Mouse (Mus musculus) limb, embryonic 10.5 days (tissue): ENCODE measurements around the gene Nemp1. TPM values are rescaled to one million over a fixed set of nuclear protein-coding genes. Genes with fewer than 3 reads are reported as not detected.

ENCODE experiments used
- DNase-seq: peaks from one replicate; pipeline ENCODE4 v3.0.0-alpha.2; 2017; ENCODE audit warnings: low spot score
- H3K27ac ChIP-seq: fragments of 300-500 bp; sonication (generic); 2 replicates; pipeline ENCODE4 v1.5.1; 2016; ENCODE audit warnings: mild to moderate bottlenecking
- H3K27me3 ChIP-seq: fragments of 300-500 bp; sonication (generic); 2 replicates; pipeline ENCODE4 v1.6.1; 2016; ENCODE audit warnings: low read depth, mild to moderate bottlenecking; ENCODE audit not compliant: poor library complexity, severe bottlenecking
- H3K36me3 ChIP-seq: fragments of 300-500 bp; sonication (generic); 2 replicates; pipeline ENCODE4 v1.6.1; 2016; ENCODE audit warnings: mild to moderate bottlenecking, moderate library complexity
- H3K4me1 ChIP-seq: fragments of 300-500 bp; sonication (generic); 2 replicates; pipeline ENCODE4 v1.6.1; 2016
- H3K4me3 ChIP-seq: fragments of 300-500 bp; sonication (generic); 2 replicates; pipeline ENCODE4 v1.5.1; 2016; ENCODE audit warnings: mild to moderate bottlenecking, moderate library complexity
- H3K9me3 ChIP-seq: fragments of 300-500 bp; sonication (generic); replicated peaks from 2 replicates; pipeline ENCODE4 v1.6.1; 2016; ENCODE audit warnings: mild to moderate bottlenecking
- WGBS: fragments of 180-500 bp; shearing (Covaris S2); methylation state at CpG from one replicate; pipeline ENCODE4 v1.1.7; 2016; 5-methylcytosine and 5-hydroxymethylcytosine counted together
- polyA plus RNA-seq: library from polyadenylated mRNA; unstranded; fragments of >200 nt; fragmentation: Nextera tagmentation; extraction: Ambion mirVana; gene quantifications from 2 replicates; pipeline ENCODE4 v1.2.1, GENCODE M21; 2016

The Nemp1 gene
- polyA plus RNA-seq, 1 experiment from 2014 or later: 12.3 TPM

- peaks cover 14% of the 10 kb centered on the region; the same call in 1 of the 2 replicates for H3K4me1 ChIP-seq
- no peak overlapping the region for H3K27ac ChIP-seq
- no peaks in the 10 kb centered on the region for H3K36me3 ChIP-seq
- 84% methylated on average over 8 of the region's 8 CpGs for WGBS
- no peaks in the 10 kb centered on the region for H3K9me3 ChIP-seq
- DNase-seq: no peak
- H3K27me3 ChIP-seq: peaks cover 31% of the 10 kb centered on the region
- H3K4me3 ChIP-seq: no peak overlapping the region
These were observed 61.7 kb downstream of the Nemp1 start for GRCm38 (mm10) chr10:127728437-127728836.

GRCm38 (mm10) chr10:127730285-127730932, 63.7 kb downstream of the Nemp1 start:
- Histone ChIP-seq H3K4me1 (peaks cover 6% of the 10 kb centered on the region; the same call in 1 of the 2 replicates), H3K27me3 (peaks cover 31% of the 10 kb centered on the region), H3K4me3 (no peak overlapping the region), H3K36me3 (no peaks in the 10 kb centered on the region), H3K9me3 (no peaks in the 10 kb centered on the region), H3K27ac (no peak overlapping the region)
- no peak for DNase-seq
- WGBS: 77% methylated on average over 11 of the region's 11 CpGs

GRCm38 (mm10) chr10:127730933-127731310, 64.2 kb downstream of the Nemp1 start:
- 48% methylated on average over 9 of the region's 9 CpGs for WGBS

GRCm38 (mm10) chr10:127731397-127731796, 64.7 kb downstream of the Nemp1 start:
- H3K4me3 ChIP-seq: no peak overlapping the region
- no peaks in the 10 kb centered on the region for H3K9me3 ChIP-seq
- WGBS: 38% methylated on average over 5 of the region's 5 CpGs
- H3K4me1 ChIP-seq: peaks cover 6% of the 10 kb centered on the region; the same call in 1 of the 2 replicates
- peaks cover 26% of the 10 kb centered on the region for H3K27me3 ChIP-seq
- no peak for DNase-seq
- H3K36me3 ChIP-seq: no peaks in the 10 kb centered on the region
- no peak overlapping the region for H3K27ac ChIP-seq

More at GRCm38 (mm10) chr10:127730933-127731310, 64.2 kb downstream of the Nemp1 start:
- Histone ChIP-seq H3K4me3 (no peak overlapping the region), H3K9me3 (no peaks in the 10 kb centered on the region), H3K36me3 (no peaks in the 10 kb centered on the region), H3K4me1 (peaks cover 6% of the 10 kb centered on the region; the same call in 1 of the 2 replicates), H3K27ac (no peak overlapping the region), H3K27me3 (peaks cover 26% of the 10 kb centered on the region)
- DNase-seq: no peak

GRCm38 (mm10) chr10:127734434-127734833, 67.7 kb downstream of the Nemp1 start:
- 62% methylated on average over 5 of the region's 5 CpGs for WGBS
- Histone ChIP-seq H3K9me3 (no peaks in the 10 kb centered on the region), H3K4me1 (peaks cover 17% of the 10 kb centered on the region; the same call in 1 of the 2 replicates), H3K36me3 (no peaks in the 10 kb centered on the region), H3K4me3 (no peak overlapping the region), H3K27me3 (peaks cover 8% of the 10 kb centered on the region; the same call in 1 of the 2 replicates), H3K27ac (no peak overlapping the region)
- no peak for DNase-seq

GRCm38 (mm10) chr10:127736266-127736665, 69.6 kb downstream of the Nemp1 start:
- Histone ChIP-seq H3K27me3 (no peaks in the 10 kb centered on the region), H3K36me3 (peaks cover 3% of the 10 kb centered on the region), H3K4me1 (peaks cover 21% of the 10 kb centered on the region), H3K4me3 (no peak overlapping the region), H3K9me3 (no peaks in the 10 kb centered on the region), H3K27ac (no peak overlapping the region)
- no peak for DNase-seq
- 77% methylated on average over 2 of the region's 2 CpGs for WGBS

- Histone ChIP-seq H3K27me3 (no peaks in the 10 kb centered on the region), H3K36me3 (peaks cover 9% of the 10 kb centered on the region), H3K9me3 (no peaks in the 10 kb centered on the region), H3K27ac (no peak overlapping the region), H3K4me1 (peaks cover 19% of the 10 kb centered on the region), H3K4me3 (no peak overlapping the region)
- no peak for DNase-seq
- 75% methylated on average over 4 of the region's 4 CpGs for WGBS
These were observed 70.2 kb downstream of the Nemp1 start for GRCm38 (mm10) chr10:127736916-127737315.

GRCm38 (mm10) chr10:127737552-127737951, 70.9 kb downstream of the Nemp1 start:
- Histone ChIP-seq H3K27ac (no peak overlapping the region), H3K9me3 (no peaks in the 10 kb centered on the region), H3K36me3 (peaks cover 16% of the 10 kb centered on the region), H3K4me1 (peaks cover 19% of the 10 kb centered on the region), H3K4me3 (no peak overlapping the region), H3K27me3 (no peaks in the 10 kb centered on the region)
- 24% methylated on average over 2 of the region's 2 CpGs for WGBS
- DNase-seq: no peak

- 48% methylated on average over 13 of the region's 13 CpGs for WGBS
- H3K27ac ChIP-seq: no peak overlapping the region
These were observed 71.6 kb downstream of the Nemp1 start for GRCm38 (mm10) chr10:127738151-127738882.

GRCm38 (mm10) chr10:127739083-127739660, 72.5 kb downstream of the Nemp1 start, which contains the start of gene Zbtb39:
Zbtb39 (plus strand) TSS chr10:127739538.
- H3K27me3 ChIP-seq: no peaks in the 10 kb centered on the region
- peaks cover 32% of the 10 kb centered on the region for H3K36me3 ChIP-seq
- peak within 1 kb of the TSS; percentile 100 for H3K4me3 ChIP-seq
- no peaks in the 10 kb centered on the region for H3K9me3 ChIP-seq
- 10% methylated on average over 50 of the region's 61 CpGs for WGBS
- peaks cover 19% of the 10 kb centered on the region for H3K4me1 ChIP-seq
- peak within 1 kb of the TSS; percentile 97 for H3K27ac ChIP-seq
- DNase-seq: peak; percentile 89

More at GRCm38 (mm10) chr10:127738151-127738882, 71.6 kb downstream of the Nemp1 start:
- peaks cover 19% of the 10 kb centered on the region for H3K4me1 ChIP-seq
- DNase-seq: peak; percentile 58
- H3K9me3 ChIP-seq: no peaks in the 10 kb centered on the region
- peaks cover 23% of the 10 kb centered on the region for H3K36me3 ChIP-seq
- no peaks in the 10 kb centered on the region for H3K27me3 ChIP-seq
- H3K4me3 ChIP-seq: peak overlapping the region; percentile 17; the same call in 1 of the 2 replicates

- H3K4me1 ChIP-seq: peaks cover 19% of the 10 kb centered on the region
- H3K27me3 ChIP-seq: no peaks in the 10 kb centered on the region
- H3K9me3 ChIP-seq: no peaks in the 10 kb centered on the region
- peak; percentile 70 for DNase-seq
- peak overlapping the region; percentile 97 for H3K27ac ChIP-seq
- WGBS: under 1% methylated on average over 55 of the region's 55 CpGs
- peaks cover 37% of the 10 kb centered on the region for H3K36me3 ChIP-seq
- H3K4me3 ChIP-seq: peak overlapping the region; percentile 100
These were observed 73.0 kb downstream of the Nemp1 start for GRCm38 (mm10) chr10:127739661-127740161.

GRCm38 (mm10) chr10:127744661-127745060, 78.0 kb downstream of the Nemp1 start:
- H3K4me3 ChIP-seq: no peak overlapping the region
- peak; percentile 69 for DNase-seq
- 59% methylated on average over 5 of the region's 5 CpGs for WGBS
- no peaks in the 10 kb centered on the region for H3K27me3 ChIP-seq
- peaks cover 28% of the 10 kb centered on the region for H3K4me1 ChIP-seq
- H3K27ac ChIP-seq: no peak overlapping the region
- no peaks in the 10 kb centered on the region for H3K9me3 ChIP-seq
- H3K36me3 ChIP-seq: peaks cover 78% of the 10 kb centered on the region
